Mouse (Mus musculus) cerebellum, adult 8-10 months (tissue): Measurements from ENCODE around the gene Bsn.

Experiments used
- DNase-seq: peaks from one replicate; pipeline ENCODE4 v3.0.0; 2022

The Bsn gene

GRCm38 (mm10) chr9:108121170-108121969 is 68.8 kb downstream of the Bsn start:
- no peak for DNase-seq

GRCm38 (mm10) chr9:108120671-108121070 is 69.5 kb downstream of the Bsn start:
- DNase-seq, result no peak

DNA sequence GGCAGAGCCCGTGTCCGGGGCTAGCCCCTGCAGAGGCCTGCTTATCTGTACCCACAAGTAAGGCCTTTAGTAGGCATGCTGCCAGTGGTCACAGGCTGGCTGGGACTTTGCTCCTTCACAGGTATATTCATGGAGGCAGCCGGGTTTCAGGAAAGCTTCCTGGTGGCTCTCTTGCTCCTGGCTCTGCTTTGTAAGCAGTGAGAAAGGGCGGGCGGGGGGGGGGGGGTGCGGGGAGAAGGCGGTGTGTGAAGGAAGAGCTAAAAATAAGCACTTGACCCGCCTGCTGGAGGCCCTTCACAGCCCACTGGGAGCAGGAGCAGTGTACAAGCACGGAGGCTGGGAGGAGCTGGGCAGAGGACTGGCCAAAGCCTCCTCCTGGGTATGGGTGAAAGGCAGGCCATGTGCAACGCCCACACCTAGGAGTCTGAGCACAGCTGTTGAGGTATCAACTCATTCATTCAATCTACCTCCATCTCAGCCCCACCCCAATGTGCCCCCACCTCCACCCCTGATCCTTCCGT is 70.2 kb downstream of the Bsn start:
- no peak for DNase-seq

- DNase-seq, result no peak
Observed at GRCm38 (mm10) chr9:108117143-108117542, 73.0 kb downstream of the Bsn start.

DNA sequence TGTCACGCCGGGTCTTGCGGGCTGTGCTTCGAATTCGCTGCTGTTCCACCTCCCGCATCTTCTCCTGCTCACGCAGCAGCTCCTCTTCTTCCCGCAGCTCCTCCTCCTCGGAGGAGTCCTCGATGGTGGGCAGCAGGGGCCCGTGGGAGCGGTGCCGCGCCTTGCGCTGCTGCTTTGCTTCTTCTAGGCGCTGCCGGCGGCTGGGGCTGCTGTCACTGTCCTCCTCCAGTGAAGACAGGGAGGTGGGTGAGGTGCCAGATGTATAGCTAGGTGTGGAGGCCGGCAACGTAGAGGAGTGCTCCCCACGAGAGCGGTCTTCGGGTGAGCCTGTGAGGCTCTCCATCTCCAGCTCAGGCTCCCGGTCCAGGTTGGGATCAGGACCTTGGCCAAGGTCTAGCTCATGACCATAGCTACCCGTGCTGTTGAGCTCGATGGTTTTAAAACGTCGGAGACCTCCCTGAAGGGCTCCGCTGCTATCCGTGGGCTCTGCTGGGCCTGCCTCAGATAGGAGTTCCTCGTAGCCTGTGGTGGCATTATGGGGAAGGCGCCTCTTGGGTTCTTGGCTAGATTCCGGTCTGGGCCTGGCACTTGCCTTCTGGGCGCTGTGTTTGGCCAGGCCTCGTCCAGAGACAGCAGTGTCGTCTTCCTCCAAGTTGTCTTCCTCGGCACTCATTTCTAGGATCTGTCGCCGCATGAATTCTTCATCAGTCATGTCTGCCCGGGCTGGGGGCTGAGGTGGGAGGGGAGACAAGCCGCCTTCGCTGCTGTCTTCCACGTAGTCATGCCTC is 74.7 kb downstream of the Bsn start:
- DNase-seq, result no peak

- DNase-seq, result peak; percentile 75
Observed at GRCm38 (mm10) chr9:108112719-108113340, 77.4 kb downstream of the Bsn start.

DNA sequence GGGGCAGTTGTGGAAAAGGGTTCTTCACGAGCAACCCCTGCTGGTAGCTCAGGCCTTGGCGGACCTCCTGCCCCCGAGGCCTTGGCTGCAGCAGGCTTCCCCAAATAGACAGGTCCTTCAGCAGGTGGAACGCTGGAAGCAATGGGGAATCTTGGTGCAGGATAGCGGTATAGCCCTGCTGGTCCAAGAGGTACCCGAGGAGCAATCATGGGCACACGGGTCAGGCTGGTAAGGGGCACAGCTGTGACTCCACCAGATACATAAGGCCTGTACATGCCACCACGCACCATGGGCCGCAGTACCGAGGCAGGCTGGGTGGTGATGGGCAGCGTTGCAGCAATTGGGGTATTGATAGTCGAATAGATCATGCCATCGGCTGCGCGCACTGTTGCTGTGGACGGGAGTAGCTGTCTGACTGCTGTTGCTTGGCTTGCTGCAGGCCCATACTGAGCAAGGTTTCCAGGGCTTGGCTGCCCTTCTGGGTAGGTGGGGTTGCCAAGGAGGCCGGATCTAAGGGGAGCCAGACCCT is 78.5 kb downstream of the Bsn start:
- DNase-seq, result no peak

GRCm38 (mm10) chr9:108111101-108111592 is 79.0 kb downstream of the Bsn start:
- DNase-seq, result no peak

DNA sequence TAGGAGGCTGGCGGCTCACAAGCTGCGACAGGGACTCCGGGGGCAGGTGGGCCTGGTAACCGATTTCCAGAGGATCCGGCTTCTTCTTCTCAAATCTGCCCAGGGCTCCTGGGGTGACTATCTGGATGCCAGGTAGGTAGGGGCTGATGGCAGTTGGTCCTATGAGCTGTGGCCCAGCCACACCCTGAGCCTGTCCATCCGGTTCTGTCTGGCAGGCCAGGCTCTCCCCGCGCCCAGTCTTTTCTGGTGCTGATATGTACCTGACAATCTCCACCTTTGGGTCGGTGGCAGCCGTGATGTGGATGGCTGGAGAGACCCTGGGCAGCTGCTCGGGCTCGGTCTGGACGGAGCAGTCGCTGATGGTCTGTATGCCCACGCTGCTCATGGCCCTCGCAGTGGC is 80.0 kb downstream of the Bsn start:
- no peak for DNase-seq

DNA sequence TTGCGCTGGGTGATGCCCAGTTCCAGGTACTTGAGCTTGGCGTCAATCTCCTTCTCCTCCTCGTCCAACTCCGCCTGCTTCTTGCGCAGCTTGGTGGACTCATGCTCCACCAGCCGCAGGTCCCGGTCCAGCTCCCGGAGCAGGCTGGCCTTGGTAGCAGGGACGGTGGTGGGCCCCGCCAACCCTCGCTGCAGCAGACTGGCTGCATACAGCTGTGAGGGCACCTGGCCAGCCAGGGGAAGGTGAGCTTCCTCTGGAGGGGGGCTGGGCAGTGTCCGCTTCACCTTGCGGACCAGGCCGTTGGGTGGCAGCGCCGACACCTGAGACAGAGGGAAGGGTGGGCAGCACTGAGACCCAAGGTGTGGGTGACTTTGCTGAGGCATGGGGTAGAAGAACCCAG is 82.3 kb downstream of the Bsn start:
- no peak for DNase-seq

- DNase-seq, result no peak
Observed at GRCm38 (mm10) chr9:108106090-108106489, 84.1 kb downstream of the Bsn start.

GRCm38 (mm10) chr9:108105549-108105863 is 84.7 kb downstream of the Bsn start:
- DNase-seq, result no peak

DNA sequence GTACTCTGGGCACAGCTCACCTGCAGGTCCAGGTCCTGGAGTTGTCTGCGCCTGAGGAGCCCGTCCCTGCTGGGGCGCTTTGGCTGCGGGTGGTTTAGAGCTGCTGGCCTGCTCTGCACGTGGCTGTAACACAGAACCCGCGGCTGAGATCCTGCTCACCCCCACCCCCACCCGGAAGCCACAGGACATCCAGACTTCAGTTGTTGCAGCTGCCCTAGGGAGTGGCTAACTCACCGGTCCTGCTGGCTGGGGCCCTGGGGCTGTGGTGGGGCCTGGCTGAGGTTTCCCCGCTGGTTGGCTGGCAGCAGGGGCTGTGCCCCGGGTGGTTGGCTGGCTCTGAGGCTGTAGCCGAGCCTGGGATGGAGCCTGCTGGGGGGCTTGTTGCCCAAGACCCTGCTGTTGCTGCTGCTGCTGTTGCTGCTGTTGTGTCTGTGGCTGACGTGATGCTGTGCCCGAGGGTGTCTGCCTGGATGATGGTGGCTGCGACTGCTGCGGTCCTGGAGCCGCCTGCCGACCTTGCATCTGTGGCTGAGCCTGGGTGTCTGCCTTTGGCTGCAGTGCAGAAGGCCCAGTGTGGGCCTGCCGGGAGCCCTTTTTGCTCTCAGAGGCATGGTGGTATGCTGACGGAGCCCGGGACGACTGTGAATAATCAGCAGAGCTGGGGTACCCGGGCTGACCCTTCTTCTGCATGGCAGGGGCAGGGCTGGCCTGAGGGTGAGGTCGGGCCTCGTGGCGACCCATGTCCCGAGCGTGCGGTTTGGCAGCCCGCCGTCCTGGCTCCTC is 85.2 kb downstream of the Bsn start:
- DNase-seq, result no peak

- DNase-seq, result peak; percentile 53
Observed at GRCm38 (mm10) chr9:108099619-108100018, 90.6 kb downstream of the Bsn start.

- no peak for DNase-seq
Observed at GRCm38 (mm10) chr9:108095949-108096712, 94.1 kb downstream of the Bsn start.

GRCm38 (mm10) chr9:108095518-108095917 is 94.7 kb downstream of the Bsn start:
- peak; percentile 74 for DNase-seq

DNA sequence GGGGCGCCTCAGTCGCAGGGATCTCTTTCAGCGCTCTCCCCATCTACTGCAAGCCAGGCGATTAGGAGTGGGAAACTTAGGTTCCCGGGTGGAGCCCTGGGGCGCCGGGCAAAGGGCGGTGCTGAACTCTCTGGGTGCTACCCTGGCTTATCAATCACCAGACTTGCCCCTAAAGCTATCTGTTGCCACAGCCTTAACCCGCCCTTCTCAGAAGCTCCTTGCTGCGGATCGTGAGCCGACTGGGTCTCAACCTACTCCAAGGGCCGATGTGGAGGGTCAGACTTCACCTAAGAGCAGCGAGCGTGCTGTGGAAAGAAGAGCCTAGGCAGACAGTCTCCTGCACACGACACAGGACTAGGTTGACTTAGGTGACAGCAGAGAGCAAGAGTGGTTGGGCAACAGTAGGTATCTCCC is 95.2 kb downstream of the Bsn start:
- DNase-seq, result no peak

DNA sequence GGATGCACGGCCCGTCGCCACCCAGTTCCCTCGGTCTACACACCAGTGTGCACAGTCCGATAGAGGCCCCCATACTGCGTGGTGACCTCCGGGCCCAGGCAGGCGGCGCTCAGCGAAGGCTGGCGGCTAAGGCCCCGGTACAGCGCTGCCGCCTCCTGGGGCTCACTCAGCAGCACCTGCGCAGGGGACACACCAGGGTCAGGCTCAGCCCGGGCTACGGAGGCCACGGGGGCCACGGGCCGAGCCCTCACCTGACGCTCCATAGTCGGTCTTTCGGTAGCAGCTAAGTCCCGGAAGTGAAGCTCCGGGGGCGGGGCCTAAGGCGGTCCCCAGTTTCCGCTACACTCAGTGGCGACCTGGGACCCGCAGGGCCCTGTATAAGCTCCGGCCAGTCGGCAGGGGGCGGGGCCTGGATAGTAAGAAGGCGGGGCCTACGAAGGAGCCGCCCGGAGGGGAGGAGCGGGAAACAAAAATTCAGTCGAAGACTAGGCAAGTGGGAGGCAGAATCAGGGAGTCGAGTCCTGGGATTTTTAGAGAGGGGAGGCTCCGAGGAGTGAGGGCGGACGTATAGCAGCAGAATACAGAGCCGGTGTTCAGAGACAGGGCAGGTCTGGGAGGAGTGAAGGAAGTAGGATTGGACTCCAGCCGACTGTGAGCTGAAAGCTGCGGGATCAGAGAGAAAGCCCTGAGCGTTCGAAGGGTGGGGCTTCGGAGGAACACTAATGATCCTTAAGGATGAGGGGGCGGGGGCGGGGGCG is 95.8 kb downstream of the Bsn start, which contains the start of gene Apeh:
Gene Apeh (minus strand): TSS at position 423 of the 758 bp plus-strand sequence.
- DNase-seq, result peak; percentile 93

DNA sequence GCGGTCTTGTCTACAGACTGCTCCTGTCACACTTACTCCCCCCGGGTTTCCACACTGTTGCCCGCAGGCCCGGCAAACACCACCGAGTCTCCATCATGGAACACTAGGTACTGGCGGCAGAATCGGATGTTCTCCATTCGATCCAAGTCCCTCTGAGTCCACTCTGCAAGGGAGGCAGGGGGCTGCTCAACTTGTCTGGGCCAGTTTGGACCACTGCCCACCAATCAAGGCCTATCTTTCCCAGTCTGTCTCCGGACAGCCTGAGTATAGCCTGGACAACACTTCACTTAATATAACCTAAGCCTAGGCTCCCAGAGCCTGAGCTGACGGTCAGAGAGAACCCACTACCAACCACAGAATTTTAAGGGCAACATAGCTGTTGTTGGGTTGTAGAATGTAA is 96.6 kb downstream of the Bsn start:
- no peak for DNase-seq

DNA sequence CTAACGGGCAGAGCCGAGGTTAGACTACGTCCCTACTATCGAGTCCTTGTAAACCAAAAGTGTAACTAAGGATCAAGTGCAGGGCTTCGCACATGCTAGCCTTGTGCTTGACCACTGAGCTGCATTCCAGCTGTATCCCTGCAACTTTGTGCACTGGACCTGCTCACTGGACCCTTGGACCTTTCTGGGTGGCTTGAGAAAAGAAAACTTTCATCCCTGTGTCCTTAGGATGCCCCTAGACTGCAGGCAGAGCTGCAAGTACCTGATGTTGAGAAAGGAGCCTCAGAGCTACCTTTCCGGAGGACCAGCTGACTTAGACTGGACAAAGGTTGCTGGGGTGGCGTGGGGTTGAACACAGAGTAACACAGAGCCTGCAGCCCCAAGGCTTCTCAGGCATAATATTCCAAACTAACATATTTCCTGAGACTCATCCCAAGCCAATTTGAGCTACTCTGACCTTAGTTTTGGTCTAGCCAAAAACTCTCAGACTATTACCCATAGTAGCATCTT is 99.5 kb downstream of the Bsn start:
- DNase-seq, result no peak

DNA sequence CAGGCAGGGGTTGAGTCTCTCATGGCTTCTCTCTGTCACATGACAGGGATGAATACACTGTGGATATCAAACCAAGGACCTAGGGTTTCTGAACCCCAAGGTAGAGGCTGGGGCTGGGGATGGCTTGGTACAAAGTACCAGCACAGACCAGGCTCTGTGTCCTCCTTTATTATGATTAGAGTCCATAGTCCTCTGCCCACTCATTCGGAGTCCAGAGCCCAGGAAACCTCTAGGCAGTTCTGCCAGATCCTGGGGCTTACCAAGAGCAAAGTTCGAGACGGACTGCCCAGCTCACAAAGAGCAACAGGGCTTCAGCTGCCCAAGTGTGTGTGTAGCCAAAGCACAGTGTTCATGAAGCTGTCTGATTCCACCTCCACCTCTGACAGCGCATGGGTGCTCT is 104.9 kb downstream of the Bsn start:
- no peak for DNase-seq
